Mouse (Mus musculus) thymus, postnatal 36 days (tissue): ENCODE results near the gene Pum1.
"Not testable (repeated sequence)": the region's sequence is repeated elsewhere in the genome, so short reads cannot be mapped to it uniquely, and the experiment has no call there.

Experiments used
- DNase-seq, 2 experiments: peaks; one replicate each; pipeline ENCODE4 v3.0.0; 2022; ENCODE audit warnings: mixed read lengths in 2 of 2

Gene Pum1

DNA sequence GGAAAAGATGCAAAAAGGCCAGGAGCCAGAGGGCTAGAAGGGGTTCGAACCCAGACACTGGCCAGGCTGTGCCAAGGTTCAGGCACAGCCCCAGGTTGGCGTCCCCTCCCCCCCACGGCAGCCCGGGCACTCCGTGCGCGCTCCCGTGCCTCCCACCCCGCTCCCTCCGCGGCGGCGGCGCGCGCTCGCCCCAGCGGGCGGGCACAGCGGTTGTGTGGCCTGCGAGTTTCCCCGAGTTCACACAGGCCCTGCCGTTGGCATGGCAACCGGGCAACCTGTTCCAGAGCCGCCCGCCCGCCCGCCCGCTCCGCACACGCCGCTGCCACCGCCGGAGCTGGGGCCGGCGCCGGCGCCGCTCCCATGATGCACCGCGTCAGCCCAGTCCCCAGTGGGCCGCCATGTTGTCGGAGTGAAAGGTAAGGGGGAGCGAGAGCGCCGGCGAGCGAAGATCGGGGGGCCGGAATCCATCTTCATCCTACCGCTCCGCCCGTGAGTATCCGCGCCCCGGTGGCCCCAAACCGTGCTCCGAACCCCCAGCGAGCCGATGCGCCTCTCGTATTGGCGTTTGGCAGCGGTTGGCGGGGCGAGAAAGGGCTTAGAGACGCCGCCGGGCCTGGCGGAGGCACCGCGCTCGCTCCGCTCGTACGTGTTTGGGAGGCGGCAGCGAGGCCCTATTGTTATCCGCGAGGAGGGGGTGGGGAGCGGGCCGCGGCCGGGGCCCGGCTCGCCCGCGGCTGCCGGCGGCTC, at the start of gene Pum1:
TSS of gene Pum1 (plus strand) at position 343 of the 747 bp plus-strand sequence.
- peak; percentile 89 to 96 for DNase-seq

DNA sequence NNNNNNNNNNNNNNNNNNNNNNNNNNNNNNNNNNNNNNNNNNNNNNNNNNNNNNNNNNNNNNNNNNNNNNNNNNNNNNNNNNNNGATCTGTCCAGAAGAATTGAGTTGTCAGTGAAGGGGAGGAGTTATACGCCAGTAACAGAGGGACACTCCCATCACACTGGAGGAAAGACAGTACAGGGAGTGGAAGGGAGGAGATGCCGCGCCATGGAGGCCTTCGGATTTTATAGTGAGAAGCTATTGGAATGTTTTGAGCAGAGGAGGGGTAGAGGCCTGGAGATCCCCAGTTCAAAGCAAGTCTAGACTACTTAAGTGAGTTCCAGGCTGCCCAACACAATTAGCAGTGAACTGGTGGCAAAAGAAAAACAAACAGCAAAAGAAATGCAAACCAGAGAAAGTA, 33.7 kb upstream of the Pum1 start:
- DNase-seq: no peak

DNA sequence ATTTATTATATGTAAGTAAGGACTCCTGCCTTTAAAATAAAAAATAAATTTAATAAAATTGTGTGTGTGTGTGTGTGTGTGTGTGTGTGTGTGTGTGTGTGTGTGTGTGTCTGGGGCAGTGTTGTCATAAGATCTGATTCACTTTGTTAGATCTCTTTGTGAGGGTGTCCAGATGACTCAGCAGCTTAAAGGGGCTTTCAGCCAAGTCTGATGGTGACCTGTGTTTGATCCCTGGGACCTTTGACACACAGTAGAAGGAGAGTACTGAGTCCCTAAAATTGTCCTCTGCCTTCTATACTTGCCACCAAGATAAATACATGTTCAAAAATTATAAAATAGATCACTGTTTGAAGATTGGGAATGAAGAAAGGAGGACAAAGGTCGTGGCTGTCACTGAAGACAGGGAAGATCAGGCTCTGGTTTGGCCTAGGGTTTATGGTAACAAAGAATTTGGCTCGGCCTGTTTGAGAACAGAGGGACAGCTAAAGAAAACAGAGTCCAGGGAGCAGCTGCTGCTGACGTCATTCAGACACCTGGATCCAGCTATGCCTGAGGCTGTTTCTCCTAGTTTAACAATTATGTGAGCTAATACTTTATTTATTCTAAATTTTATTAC, 32.8 kb upstream of the Pum1 start:
- DNase-seq: no peak

DNA sequence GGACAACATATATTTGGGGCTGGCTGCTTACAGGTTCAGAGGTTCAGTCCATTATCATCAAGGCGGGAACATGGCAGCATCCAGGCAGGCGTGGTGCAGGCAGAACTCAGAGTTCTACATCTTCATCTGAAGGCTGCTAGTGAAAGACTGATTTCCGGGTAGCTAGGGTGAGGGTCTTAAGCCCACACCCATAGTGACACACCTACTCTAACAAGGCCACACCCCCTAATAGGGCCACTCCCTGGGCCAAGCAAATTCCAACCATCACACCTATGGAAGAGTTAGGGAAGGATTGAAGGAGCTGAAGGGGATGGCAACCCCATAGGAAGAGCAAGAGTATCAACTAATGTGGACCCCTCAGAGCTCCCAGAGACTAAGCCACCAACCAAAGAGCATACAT, 28.0 kb upstream of the Pum1 start:
- DNase-seq: not testable (repeated sequence)

DNA sequence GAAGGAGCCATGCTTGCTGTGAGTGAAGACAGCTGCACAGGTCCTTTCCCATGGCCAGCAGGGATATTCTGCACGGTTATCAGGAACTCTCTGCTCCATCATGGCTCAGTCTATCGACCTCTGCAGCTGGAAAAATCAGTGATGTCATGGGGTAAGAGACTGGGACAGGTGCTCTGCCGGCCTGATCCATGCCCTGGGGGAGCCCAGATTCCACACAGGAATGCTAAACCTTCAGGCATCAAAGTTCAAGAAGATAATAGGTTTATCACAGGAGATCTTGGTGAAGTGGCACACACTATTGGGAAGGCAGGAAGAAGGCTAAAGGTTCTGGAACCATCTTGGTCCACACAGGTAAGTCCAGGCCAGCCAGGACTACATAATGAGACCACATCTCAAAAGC, 26.4 kb upstream of the Pum1 start:
- DNase-seq: no peak

DNA sequence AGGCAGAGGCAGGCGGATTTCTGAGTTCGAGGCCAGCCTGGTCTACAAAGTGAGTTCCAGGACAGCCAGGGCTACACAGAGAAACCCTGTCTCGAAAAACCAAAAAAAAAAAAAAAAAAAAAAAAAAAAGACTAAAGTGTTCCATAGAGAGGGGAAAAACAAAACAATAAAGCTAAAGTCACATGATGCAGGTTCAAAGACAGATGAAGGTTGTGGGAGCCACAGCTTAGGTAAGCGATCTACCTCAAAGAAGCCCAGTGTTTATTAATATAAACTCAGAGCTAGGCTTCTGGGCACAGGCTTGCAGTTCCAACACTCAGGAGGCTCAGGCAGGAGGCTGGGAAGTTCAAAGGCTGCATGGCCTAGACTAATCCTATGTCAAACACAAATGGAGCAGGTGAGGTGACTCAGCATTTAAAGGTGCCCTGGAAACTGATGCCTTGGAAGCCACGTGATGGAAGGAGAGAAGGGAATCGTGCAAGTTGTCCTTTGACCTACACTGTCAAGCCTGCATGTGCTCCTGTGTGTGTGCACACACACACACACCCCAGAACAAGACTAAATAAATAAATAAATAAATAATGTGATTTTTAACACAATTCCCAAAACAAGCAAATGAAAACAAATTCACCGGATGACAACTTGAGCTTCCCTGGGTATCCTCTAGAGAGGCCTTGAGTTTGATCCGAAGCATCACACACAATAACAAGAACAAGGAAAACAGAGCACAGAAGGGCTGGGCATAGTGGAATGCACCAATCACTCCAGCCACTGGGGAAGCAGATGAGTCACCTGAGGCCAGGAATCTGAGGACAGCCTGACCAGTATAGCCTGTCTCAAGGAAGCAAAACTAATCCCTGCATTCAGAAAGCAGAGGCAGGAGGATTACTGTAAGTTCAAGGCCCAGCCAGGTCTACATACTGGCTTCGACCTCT, 25.4 kb upstream of the Pum1 start:
- no peak for DNase-seq

DNA sequence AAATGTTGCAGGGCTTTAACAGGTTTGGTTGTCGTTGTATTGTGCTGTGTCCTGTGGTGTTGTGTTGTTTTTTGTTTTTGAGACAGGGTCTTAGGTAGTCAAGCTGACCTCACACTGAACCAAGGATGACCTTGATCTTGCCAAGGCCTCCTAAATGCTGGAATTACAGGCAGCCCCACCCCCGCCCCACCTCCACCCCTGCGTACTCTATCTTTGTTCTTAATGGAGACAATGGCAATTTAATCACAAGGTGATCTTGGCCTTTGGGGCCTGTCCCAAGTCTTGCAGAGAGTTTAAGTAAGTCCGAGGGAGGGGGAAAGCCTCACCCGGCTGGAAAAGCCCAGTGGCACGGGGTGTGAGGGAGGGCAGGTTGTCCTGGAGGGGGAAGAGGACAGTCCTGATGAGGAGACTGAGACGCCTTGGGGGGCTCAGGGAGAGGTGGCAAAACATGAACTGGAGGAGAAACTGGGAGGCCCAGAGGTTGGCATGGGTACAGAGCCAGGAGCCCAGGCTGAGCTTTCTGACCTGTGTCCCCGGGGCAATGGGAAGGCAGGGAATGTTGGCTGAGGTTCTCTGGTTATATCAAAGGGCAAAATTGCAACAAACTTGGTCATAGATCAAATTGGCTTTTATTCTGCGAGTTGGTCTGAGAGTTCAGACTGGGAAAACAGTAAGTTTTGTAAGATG, 22.9 kb upstream of the Pum1 start:
- DNase-seq: no peak

DNA sequence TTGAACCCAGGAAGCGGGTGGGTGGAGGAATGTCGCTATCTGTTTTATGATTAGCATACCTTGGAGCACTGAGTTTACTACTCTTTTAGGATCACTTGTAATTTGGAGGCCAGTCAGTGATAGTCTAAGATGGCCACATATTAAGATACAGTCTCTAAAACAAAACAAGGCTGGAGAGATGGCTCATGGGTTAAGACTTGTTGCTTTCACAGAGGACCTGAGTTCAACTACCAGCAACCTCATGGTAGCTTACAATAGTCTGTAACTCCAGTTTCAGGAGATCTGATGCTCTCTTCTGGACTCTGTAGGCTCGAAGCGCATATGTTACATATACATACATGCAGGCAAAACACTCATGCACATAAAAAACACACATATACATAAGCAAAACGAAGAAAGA, 20.7 kb upstream of the Pum1 start:
- no peak for DNase-seq

DNA sequence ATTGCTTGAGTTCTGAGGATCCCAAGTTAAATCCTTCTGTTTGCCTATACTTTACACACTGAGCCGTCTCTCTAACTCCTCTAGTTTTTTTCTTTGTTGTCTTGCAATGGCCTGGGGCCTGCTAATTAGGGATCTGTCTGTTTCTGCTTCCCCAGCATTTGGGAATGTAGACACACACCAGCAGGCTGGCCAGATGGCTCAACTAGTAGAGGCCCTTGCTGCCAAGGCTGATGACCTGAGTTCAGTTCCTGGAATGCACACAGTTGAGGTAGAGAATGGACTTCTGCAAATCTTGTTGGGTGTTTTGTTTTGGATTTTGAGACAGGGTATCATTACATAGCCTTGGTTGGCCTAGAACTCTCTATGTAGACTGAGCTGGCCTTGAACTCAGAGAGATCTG, 17.7 kb upstream of the Pum1 start:
- DNase-seq: no peak

DNA sequence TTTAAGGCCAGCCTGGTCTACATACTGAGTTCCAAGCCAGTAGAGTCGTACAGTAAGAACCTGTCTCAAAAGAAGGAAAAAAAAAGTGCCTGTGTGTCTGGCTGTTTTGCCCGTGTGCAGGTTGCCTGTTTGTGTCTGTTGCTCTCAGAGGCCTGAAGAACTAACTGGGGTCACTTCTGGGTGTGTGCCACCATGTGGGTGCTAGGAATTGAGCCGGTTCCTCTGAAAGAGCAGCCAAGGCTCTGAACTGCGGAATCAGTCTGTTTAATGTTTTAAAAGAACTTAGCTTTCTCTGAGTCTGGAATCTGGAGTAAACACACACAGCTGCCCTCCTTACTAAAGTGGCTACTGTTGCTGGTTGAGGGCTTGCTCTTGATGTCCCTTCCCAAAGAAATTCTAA, 11.8 kb upstream of the Pum1 start:
- DNase-seq: no peak

DNA sequence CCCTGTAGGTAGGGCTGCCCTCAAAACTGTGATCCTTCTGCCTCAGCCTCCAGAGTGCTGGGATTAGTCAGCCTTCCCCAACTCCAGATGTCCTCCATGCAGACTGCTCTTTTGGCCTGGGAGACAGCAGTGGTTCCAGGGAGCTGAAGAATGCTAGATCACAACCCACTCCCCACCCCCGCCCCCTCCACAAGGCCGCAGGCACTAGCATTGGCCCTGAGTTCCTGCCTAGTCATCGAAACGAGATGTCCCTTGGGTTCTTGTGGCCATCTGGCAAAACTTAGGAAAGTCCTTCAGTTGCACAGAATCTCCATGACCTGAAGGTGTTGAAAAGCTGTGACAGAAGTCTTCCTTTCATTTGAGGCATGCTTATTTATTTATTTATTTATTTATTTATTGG, 10.6 kb upstream of the Pum1 start:
- no peak for DNase-seq

DNA sequence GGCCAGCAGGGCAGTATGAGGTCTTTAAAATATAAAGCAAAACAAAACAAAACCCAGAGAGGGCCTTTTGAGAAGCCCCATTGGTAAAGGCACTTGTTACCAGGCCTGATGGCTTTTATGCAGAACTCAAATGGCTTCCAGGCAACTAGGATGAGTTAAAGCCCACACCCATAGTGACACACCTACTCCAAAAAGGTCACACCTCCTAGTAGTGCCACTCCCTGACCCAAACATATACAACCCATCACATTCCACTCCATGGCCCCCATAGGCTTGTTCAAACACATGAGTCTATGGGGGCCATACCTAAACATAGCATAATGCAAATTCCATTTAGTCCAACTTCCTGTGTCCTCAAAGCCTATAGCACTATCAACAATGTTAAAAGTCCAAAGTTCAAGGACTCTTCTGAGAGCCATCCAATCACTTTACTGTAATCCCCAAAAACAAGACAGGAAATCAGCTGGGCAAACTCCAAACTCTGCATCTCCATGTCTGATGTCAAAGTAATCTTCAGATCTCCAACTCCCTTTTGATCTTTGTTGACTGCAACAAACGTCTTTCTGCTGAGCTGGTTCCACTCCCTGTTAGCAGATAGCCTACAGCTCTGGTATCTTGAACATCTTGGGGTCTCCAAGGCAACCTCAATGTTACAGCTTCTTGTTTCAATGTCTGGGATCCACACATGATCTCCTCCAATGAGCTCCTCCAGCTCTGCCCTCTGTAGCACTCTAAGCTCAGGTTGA, 5.1 kb upstream of the Pum1 start:
- DNase-seq: no peak

DNA sequence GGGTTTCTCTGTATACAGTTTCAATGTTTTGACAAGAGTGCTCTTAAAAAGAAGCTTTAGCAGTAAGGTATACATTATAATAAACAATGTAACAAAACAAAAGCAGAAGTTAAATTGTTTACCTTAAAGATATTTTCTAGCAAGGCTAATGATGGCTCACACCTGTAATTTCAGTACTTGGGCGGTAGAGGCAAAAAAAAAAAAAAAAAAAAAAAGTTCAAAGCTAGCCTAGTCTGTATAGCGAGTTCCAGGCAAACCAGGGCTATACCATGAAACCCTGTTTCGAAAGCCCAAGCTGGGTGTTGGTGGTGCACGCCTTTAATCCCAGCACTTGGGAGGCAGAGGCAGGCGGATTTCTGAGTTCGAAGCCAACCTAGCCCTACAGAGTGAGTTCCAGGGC, 3.7 kb upstream of the Pum1 start:
- DNase-seq: no peak

DNA sequence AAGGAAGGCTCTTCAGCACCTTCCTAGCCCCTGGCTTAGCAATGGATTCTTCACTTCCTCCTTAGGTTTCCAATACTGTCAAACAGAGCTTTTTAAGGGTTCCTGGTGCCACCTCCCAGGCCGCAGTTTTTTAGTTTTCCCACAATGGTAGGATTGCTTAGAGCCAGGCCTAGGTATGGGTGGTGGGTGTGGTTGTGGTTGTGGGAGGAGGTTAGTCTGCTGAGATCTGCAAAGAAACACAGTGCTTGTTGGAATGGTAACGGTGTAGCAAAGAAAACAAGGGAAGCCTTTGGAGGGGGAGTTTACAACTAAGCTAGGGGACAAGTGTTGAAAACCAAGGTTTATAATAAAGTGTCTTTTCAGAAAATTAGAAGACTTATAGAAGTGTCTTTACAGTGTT, 3.0 kb upstream of the Pum1 start:
- peak in 1 of 2 experiments; percentile 2 for DNase-seq

DNA sequence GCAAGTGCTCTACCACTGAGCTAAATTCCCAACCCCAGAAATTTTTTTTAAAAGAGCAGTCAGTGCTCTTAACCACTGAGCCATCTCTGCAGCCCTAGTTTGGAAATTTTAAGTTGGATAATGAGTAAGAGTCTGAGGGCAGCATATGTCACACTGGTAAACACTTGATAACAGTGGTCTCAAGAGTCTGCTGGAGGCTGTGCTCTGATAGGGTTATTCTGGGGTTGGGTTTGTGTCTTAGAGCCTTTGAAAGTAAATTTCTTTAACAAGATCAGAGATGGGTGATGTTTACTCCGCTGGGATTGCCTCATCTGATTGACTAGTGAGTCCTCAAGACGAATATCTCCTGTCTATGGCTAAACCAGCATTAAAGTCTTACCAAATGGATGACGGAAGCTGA, 2.0 kb upstream of the Pum1 start:
- no peak for DNase-seq

DNA sequence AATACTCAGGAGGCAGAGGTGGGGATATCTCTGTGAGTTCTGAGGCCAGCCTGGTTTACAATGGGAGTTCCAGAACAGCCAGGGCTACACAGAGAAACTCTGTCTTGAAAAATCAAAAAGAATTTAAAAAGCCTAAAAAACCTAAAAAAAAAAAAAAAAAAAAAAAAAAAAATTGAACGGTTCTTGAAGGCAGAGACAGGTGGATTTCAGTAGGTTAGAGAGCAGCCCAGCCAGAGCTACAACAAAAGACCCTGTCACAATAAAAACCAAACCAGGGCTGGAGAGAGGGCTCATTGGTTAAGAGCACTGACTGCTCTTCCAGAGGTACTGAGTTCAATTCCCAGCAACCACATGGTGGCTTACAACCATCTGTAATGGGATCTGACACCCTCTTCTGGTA, 816 bp upstream of the Pum1 start:
- DNase-seq: not testable (repeated sequence)

DNA sequence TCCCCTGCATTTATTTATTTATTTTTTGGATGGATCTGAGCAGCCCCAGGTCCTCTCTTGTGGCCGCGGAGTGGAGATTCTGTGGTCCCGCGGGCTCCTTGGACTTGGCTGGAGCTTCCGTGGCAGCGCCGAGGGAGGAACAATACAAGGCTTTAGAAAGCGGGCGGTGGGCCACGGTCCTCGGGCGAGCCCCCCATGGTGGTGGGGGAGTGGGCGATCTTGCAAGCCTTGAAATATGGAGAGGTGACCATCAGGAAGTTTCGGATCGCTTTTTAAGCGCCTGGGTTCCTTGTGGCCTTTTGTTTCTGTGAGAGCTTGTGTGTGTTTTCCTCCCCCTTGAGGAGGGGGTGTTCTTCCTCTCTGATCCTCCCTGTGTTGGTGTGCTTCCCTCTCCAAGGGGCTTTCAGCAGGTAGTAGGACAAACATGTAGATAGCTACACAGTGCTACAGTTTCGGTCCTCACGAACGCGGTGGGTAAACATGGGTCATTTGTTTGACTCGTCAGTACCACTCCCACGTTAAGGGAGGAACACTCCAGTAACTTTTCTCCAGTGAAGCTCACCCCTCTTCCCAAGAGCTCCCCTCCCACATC, 785 bp downstream of the Pum1 start:
- DNase-seq: peak; percentile 44 to 53

DNA sequence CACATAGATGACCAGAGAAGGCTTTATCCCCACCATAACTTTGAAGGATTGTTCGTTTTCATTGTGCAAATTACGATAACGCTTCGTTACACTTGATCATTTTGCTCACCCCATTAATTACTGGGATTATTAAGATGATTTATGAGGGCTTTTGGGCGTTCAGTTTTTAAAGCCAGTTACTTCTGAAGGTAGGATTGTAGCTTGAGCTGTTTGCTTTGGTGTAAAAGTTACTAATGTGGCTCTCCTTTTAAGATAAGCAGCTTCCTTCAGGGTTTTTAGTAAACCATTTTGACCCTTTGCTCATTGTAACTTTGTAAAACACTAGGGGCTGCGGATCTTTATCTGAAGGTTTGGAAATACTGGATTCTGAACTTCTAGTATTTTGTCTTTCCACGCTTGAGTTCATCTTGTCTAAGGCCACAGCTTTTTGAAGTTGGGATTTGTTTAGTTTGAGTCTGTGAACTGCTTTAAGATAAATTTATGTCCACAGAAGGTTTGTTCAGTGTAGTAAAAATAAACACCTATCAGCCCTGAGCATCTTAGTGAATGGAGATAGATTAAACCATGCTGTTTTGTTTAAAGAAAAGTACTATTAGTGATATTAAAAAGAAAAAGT, 1.4 kb downstream of the Pum1 start:
- no peak for DNase-seq

DNA sequence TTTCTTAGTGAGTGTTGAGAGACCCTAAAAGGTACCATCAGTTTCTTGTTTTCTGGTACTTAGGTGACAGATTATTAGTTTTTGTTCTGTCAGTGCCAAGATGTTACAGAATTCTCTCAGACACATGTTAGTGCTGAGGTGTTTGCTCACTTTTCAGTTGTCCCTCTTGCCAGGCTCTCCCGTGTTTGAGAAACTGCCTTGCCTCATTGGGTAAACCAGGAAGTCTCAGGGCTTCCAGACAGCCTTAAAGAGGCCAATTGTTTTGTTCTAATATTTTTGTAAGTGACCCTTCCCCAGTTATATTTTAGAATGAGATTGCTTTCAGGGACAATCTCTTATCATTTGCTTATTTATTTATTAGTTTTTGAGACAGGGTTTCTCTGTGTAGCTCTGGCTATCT, 2.1 kb downstream of the Pum1 start:
- DNase-seq: no peak

DNA sequence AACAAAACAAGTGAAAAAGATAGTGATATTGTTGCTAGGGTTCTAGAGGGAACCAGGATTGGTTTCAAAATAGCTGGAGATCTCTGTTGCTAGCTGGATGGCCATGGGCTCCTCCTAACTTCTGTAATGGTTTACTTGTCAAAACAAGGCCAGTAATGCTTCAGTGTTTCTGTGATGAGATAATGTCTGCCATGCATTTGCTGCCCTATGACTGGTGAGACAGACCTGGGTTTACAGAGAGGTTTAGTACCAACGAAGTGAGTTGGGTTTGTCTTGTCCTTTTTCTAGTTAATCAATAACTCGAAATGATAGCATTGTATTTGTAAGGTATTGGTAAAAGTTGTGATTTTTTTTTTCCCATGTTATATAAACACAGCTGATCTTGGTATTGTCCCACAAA, 4.6 kb downstream of the Pum1 start:
- DNase-seq: no peak

DNA sequence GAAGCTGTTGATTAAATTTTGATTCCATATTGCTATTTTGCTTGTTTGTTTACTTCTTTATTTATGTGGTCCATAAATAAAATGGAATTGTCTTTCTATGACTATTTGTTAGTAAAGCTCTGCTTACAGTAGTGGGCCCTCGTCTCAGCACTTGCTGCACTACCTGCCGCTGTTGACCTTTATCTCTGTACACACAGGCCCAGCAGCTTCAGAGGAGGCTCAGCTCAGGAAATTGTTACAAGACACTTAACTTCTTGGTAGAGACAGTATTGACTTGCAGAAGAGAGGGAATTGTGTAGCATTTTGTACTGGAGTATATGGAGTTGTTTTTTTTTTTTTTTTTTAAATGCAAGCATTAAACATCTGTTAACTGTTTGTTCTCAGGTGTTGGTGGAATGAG, 5.4 kb downstream of the Pum1 start:
- DNase-seq: no peak

DNA sequence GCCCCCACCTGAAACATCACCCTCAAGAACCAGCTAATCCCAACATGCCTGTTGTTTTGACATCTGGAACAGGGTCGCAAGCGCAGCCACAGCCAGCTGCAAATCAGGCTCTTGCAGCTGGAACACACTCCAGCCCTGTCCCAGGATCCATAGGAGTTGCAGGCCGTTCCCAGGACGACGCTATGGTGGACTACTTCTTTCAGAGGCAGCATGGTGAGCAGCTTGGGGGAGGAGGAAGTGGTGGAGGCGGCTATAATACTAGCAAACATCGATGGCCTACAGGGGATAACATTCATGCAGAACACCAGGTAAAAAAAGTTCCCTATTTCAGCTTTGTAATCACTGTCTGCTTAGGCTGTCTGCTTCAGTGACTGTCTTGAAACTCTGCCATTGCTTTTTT, 5.9 kb downstream of the Pum1 start:
- no peak for DNase-seq
